Mouse (Mus musculus): ENCODE results near the gene Hsd17b2.

DNA sequence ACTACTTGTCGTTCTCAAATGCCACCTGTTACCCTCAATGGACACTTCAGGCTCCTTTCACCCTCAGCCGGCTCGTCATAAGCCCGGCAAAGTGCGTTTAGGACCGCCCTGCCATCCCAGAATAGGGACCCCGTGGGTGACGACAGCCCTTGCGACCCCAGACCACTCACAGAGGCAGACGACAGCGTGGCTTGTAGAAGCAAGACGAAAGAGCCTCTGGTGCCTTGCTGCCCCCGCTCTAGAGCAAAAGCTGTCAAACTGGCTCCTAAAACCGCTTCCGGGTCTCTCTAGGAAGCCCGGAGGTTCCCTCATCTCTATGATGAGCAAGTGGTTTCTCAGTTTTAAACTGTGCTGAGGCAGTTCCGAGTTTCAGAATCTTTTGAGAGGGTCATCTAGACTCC, 28.3 kb upstream of the Hsd17b2 start, which contains the start of gene Sdr42e1:
- TF ChIP-seq ZC3H11A (IDR thresholded peaks at IDR 0.05; ENCODE audit: borderline replicate concordance, low read depth, low read length) (no peak), CHD2 (IDR thresholded peaks at IDR 0.05; ENCODE audit: low read depth, low read length) (no peak), HCFC1 (IDR thresholded peaks at IDR 0.05; ENCODE audit: borderline replicate concordance, insufficient read depth, low read length) (no peak), ZNF384 (IDR thresholded peaks at IDR 0.05; ENCODE audit: low read depth, low read length) (no peak)

All from ES-E14 (cell line).